Mouse (Mus musculus) embryonic facial prominence, embryonic 12.5 days (tissue): ENCODE measurements around the gene Dcst1. TPM values are rescaled to one million over a fixed set of nuclear protein-coding genes. Genes with fewer than 3 reads are reported as not detected.
A peak's percentile ranks its signal among the peaks of the same experiment; 100 is the strongest.

ENCODE experiments used
- ATAC-seq: fragments of 200-750 bp; cut with Nextera tagmentation; 2 replicates; pipeline ENCODE4 v1.8.0; 2017; ENCODE audit not compliant: insufficient number of reproducible peaks, insufficient read depth, low FRiP score, low TSS enrichment
- H3K27ac ChIP-seq: fragments of 300-500 bp; sonication (generic); 2 replicates; pipeline ENCODE4 v1.5.1; 2016; ENCODE audit warnings: mild to moderate bottlenecking
- H3K27me3 ChIP-seq: fragments of 300-500 bp; sonication (generic); 2 replicates; pipeline ENCODE4 v1.6.1; 2016; ENCODE audit warnings: mild to moderate bottlenecking, moderate library complexity
- H3K36me3 ChIP-seq: fragments of 300-500 bp; sonication (generic); 2 replicates; pipeline ENCODE4 v1.6.1; 2016; ENCODE audit warnings: mild to moderate bottlenecking
- H3K4me1 ChIP-seq: fragments of 300-500 bp; sonication (generic); 2 replicates; pipeline ENCODE4 v1.6.1; 2016
- H3K4me2 ChIP-seq: fragments of 300-500 bp; sonication (generic); replicated peaks from 2 replicates; pipeline ENCODE4 v1.6.1; 2016; ENCODE audit warnings: mild to moderate bottlenecking, moderate library complexity
- H3K4me3 ChIP-seq: fragments of 300-500 bp; sonication (generic); 2 replicates; pipeline ENCODE4 v1.5.1; 2016; ENCODE audit warnings: mild to moderate bottlenecking
- H3K9ac ChIP-seq: fragments of 300-500 bp; sonication (generic); 2 replicates; pipeline ENCODE4 v1.6.1; 2016; ENCODE audit warnings: mild to moderate bottlenecking, moderate library complexity
- H3K9me3 ChIP-seq: fragments of 300-500 bp; sonication (generic); 2 replicates; pipeline ENCODE4 v1.6.1; 2016; ENCODE audit warnings: mild to moderate bottlenecking, moderate library complexity
- WGBS: fragments of 180-500 bp; shearing (Covaris S2); methylation state at CpG from one replicate; pipeline ENCODE4 v1.1.7; 2016; 5-methylcytosine and 5-hydroxymethylcytosine counted together
- polyA plus RNA-seq: library from polyadenylated mRNA; unstranded; fragments of >200 nt; fragmentation: Nextera tagmentation; extraction: Ambion mirVana; gene quantifications from 2 replicates; pipeline ENCODE4 v1.2.1, GENCODE M21; 2016

The Dcst1 gene
- polyA plus RNA-seq, 1 experiment from 2014 or later = 0.32 TPM

DNA sequence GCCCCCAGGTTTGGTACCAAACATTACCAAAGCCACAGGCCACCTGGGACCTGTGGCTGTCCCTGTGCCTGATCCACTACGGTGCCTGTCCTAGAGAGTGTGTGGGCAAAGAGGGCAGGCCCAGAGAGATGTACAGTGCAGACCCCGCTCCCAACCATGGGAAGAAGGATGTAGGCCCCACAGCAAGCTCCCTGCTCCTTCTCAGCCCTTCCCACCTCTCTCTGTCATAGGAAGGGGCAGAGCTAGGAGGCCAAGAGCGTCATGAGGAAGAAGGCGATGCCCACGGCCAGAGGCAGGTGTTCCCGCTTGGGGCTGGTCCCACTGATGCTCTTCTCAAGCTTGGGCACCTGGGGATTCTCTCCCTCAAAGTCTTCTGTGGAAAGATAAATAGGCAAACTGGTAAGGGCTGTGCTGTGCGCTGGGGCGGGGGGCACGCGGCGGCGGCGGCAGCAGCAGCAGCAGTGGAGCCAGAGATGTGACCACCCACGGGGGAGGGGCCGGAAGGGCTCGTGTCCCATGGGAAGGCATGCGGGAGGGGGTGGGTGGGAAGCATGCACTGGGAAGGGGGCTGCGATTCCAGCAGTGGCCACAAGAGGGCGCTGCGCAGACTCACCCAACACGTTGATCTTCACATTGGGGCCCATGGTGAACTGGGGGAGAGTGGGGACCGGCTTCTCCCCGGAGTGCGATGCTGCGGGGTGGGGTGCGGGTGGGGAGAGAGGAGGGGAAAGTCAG lies 49.7 kb downstream of the Dcst1 start:
- no peak overlapping the region for H3K27ac ChIP-seq
- peak; percentile 18; the same call in 1 of the 2 replicates for ATAC-seq
- WGBS = 6% methylated on average over 24 of the region's 26 CpGs
- H3K9ac ChIP-seq = peak overlapping the region; percentile 42
- peak overlapping the region; percentile 71 for H3K4me2 ChIP-seq
- peak overlapping the region; percentile 28 for H3K4me3 ChIP-seq
- no peaks in the 10 kb centered on the region for H3K9me3 ChIP-seq
- peaks cover 48% of the 10 kb centered on the region for H3K4me1 ChIP-seq
- no peaks in the 10 kb centered on the region for H3K36me3 ChIP-seq
- peaks cover 41% of the 10 kb centered on the region for H3K27me3 ChIP-seq

DNA sequence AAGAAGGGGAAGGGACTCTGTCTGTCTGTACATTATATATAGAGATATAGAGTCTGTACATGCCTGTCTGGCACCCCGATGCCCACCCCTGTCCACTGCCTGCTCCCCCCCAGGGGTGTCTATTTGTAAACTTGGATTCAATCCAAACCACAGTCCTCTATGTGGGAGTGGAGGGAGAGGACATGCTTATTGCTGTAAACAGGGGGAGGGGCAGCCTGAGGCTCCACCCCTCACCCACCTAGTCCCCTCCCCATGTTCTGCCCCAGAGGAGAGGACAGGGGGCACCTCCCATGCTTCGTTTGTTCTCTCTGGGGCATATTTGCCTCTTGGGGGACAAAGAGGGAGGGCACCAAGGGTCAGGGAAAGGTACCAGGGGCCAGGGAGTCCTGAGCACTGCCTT lies 50.3 kb downstream of the Dcst1 start:
- peak overlapping the region; percentile 42 for H3K9ac ChIP-seq
- peaks cover 36% of the 10 kb centered on the region for H3K27me3 ChIP-seq
- 41% methylated on average over 2 of the region's 2 CpGs for WGBS
- H3K4me1 ChIP-seq = peaks cover 42% of the 10 kb centered on the region
- no peaks in the 10 kb centered on the region for H3K9me3 ChIP-seq
- 0 out of 2 replicates have a peak overlapping the region, but pooled peaks have one; percentile 28 for H3K4me3 ChIP-seq
- no peak for ATAC-seq
- no peaks in the 10 kb centered on the region for H3K36me3 ChIP-seq
- H3K4me2 ChIP-seq = peak overlapping the region; percentile 71
- no peak overlapping the region for H3K27ac ChIP-seq

DNA sequence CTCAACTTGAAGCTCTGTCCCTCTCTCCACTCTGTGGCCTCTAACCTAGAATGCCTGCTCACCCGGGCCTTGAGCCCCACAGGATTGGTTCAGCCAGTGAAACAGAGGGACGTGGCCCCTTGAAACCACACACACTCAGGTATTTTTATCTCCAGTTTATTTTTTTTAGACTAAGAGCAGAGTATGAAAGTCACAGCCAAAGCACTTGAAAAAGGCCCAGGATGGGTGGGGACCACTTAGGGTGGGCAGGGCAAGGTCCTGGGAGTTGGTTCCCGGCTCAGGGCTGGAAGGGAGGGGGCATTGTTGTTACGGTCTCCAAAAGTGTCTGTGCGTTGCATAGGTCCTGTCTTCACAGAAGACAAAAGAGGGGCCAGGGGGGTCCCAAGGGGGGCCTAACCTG lies 50.7 kb downstream of the Dcst1 start:
- Histone ChIP-seq H3K27me3 (peaks cover 31% of the 10 kb centered on the region), H3K4me2 (no peak overlapping the region), H3K4me3 (no peak overlapping the region), H3K4me1 (peaks cover 37% of the 10 kb centered on the region), H3K27ac (no peak overlapping the region), H3K9me3 (no peaks in the 10 kb centered on the region), H3K9ac (no peak overlapping the region), H3K36me3 (no peaks in the 10 kb centered on the region)
- 68% methylated on average over 5 of the region's 5 CpGs for WGBS
- ATAC-seq = no peak

DNA sequence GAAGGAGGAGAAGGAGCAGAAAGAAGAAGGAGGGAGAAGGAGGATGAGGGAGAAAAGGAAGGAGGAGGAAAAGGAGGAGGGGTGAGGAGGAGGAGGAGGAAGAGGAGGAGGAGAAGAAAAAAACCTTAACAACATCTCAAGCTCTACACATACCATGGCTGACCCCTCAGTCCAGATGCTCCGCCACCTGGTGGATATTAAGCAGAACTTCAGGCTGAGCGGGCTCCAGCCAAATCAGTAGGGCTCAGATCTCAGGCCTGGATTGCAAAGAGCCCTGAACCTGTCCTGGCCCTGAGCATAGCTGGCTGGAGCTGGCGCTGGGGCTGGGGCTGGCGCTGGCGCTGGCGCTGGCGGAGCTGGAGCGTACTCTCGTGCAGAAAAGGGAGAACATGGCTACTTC lies 57.0 kb downstream of the Dcst1 start:
- H3K4me3 ChIP-seq = no peak overlapping the region
- H3K9ac ChIP-seq = no peak overlapping the region
- no peak overlapping the region for H3K4me2 ChIP-seq
- H3K4me1 ChIP-seq = 0 out of 2 replicates have a peak, but pooled peaks cover 14% of the 10 kb centered on the region
- H3K36me3 ChIP-seq = no peaks in the 10 kb centered on the region
- no peak overlapping the region for H3K27ac ChIP-seq
- 2% methylated on average over 9 of the region's 9 CpGs for WGBS
- H3K9me3 ChIP-seq = no peaks in the 10 kb centered on the region
- no peaks in the 10 kb centered on the region for H3K27me3 ChIP-seq
- peak; percentile 75; the same call in 1 of the 2 replicates for ATAC-seq

DNA sequence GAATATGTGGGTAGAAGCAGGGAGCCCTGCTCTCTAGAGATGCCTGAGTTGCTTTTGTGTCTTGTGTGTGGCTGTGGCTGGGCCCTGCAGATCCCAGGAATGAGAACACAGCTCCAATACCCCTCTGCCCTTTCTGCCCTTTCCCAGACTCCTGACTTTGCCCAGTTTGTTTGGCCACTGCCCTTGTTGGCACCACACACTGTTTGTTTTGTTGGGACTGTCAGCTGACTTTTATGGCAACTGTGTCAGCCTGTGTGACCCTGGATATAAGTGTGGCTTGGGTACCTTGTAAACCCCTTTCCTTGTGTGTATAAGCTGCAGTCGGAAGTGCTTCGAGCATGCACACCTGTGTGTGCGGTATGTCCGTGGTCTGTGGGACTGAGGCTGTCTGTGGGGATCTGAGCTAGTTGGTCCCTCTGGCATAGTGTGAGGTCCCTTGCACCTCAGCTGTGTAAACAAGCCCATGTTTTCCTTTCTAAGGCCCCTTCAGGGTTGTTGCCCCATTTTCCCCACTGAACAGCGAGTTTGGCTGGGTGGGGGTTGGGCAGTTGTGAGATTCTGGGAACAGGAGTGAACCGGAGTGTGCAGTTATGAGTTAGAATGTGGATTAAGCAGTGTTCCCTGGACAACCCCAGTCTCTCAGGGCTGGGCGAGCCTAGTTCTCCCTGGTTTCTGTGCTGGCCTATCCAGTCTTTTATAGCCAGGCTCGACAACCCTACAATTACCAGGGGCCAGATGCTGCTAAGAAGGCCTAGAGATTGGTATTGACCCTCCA lies 59.3 kb downstream of the Dcst1 start:
- ATAC-seq = no peak
- Histone ChIP-seq H3K4me2 (no peak overlapping the region), H3K4me1 (0 out of 2 replicates have a peak, but pooled peaks cover 14% of the 10 kb centered on the region), H3K9ac (no peak overlapping the region), H3K9me3 (no peaks in the 10 kb centered on the region), H3K36me3 (no peaks in the 10 kb centered on the region), H3K27ac (peak overlapping the region; percentile 25; the same call in 1 of the 2 replicates), H3K27me3 (no peaks in the 10 kb centered on the region), H3K4me3 (no peak overlapping the region)
- 51% methylated on average over 8 of the region's 8 CpGs for WGBS

DNA sequence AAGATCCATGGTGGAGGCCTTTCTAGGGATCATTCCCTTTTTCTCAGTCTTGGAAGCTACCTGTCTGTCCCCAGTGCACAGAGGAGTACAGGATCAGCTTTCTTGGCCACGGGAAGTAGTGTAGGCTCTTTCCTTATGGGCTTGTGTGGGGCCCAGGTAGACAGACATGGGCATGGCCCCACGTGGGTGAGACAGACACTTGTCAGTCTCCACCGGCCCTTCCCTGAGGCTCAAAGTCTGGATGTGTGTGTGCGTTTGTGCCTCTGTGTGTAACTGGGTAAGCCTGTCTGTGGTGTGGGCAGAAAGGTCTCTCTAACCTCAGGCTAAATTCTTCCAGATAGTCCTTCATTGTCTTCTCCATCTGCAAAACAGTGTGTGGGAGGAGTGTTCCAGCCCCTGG lies 59.9 kb downstream of the Dcst1 start:
- 37% methylated on average over 4 of the region's 4 CpGs for WGBS
- Histone ChIP-seq H3K4me1 (0 out of 2 replicates have a peak, but pooled peaks cover 14% of the 10 kb centered on the region), H3K4me2 (no peak overlapping the region), H3K27me3 (no peaks in the 10 kb centered on the region), H3K36me3 (no peaks in the 10 kb centered on the region), H3K27ac (peak overlapping the region; percentile 25; the same call in 1 of the 2 replicates), H3K9ac (no peak overlapping the region), H3K4me3 (no peak overlapping the region), H3K9me3 (no peaks in the 10 kb centered on the region)
- ATAC-seq = no peak

DNA sequence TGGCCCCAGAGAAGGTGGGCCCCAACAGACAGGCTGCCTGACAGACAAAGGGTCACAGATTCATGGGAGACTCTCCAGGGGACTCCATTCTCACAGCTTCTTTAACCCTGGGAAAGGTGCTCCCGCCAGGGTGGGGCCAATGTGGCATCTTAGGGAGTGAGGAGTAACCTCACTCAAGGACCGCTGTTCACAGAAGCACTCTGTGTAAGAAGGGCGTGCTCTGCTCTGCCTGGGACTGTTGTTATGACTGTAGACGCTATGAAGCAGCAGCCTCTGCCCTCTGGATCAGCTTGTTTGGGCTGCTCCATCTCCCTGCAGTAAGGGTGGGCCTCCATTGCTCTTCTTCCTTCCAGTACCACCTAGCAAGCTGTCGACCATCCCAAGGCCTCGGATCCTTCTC lies 60.6 kb downstream of the Dcst1 start:
- WGBS = 69% methylated on average over 6 of the region's 6 CpGs
- no peaks in the 10 kb centered on the region for H3K9me3 ChIP-seq
- H3K36me3 ChIP-seq = no peaks in the 10 kb centered on the region
- ATAC-seq = no peak
- 0 out of 2 replicates have a peak, but pooled peaks cover 14% of the 10 kb centered on the region for H3K4me1 ChIP-seq
- H3K9ac ChIP-seq = no peak overlapping the region
- H3K4me3 ChIP-seq = no peak overlapping the region
- no peak overlapping the region for H3K4me2 ChIP-seq
- no peaks in the 10 kb centered on the region for H3K27me3 ChIP-seq
- no peak overlapping the region for H3K27ac ChIP-seq

DNA sequence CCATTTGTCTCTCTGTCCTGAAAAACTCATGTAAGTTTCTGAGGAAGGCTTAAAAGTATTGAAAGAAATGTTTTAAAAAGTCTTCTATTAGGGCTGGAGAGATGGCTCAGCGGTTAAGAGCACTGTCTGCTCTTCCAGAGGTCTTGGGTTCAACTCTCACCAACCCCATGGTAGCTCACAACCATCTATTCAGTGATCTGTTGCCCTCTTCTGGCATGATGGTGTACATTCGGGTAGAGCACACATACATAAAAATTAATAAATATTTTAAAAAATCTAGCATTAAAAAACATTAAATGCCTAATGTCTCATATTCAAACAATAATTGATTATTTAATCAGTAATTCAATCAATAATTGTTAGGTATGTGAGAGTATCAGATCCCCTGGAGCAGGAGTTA lies 64.5 kb downstream of the Dcst1 start:
- no peaks in the 10 kb centered on the region for H3K9me3 ChIP-seq
- H3K4me3 ChIP-seq = no peak overlapping the region
- no peak overlapping the region for H3K4me2 ChIP-seq
- no peaks in the 10 kb centered on the region for H3K27me3 ChIP-seq
- ATAC-seq = no peak
- H3K9ac ChIP-seq = no peak overlapping the region
- H3K4me1 ChIP-seq = 0 out of 2 replicates have a peak, but pooled peaks cover 3% of the 10 kb centered on the region
- no peak overlapping the region for H3K27ac ChIP-seq
- no peaks in the 10 kb centered on the region for H3K36me3 ChIP-seq
- WGBS = 63% methylated on average over 2 of the region's 2 CpGs

Other genes starting within 250 kb of the Dcst1 start
- 0.27 and 1.0 TPM in 2 replicates for gene Pklr, start 229.1 kb downstream of the Dcst1 start, polyA plus RNA-seq
- gene Hcn3, start 205.1 kb downstream of the Dcst1 start, polyA plus RNA-seq = 3.9 and 4.4 TPM in 2 replicates
- 51.3 and 52.6 TPM in 2 replicates for gene Clk2, start 200.5 kb downstream of the Dcst1 start, polyA plus RNA-seq
- 108 and 109 TPM in 2 replicates for gene Scamp3, start 187.8 kb downstream of the Dcst1 start, polyA plus RNA-seq
- gene Fam189b, start 182.1 kb downstream of the Dcst1 start, polyA plus RNA-seq = 30.9 and 37.2 TPM in 2 replicates
- gene Gba, start 162.3 kb downstream of the Dcst1 start, polyA plus RNA-seq = 33.2 and 34.9 TPM in 2 replicates
- 42.6 and 46.2 TPM in 2 replicates for gene Thbs3, start 150.1 kb downstream of the Dcst1 start, polyA plus RNA-seq
- 208 and 211 TPM in 2 replicates for gene Mtx1, start 138.2 kb downstream of the Dcst1 start, polyA plus RNA-seq
- 0.78 and 1.6 TPM in 2 replicates for gene Muc1, start 136.2 kb downstream of the Dcst1 start, polyA plus RNA-seq
- 297 and 306 TPM in 2 replicates for gene Krtcap2, start 119.3 kb downstream of the Dcst1 start, polyA plus RNA-seq
- gene Trim46, start 118.9 kb downstream of the Dcst1 start, polyA plus RNA-seq = 6.2 and 7.7 TPM in 2 replicates
- gene Dpm3, start 105.9 kb downstream of the Dcst1 start, polyA plus RNA-seq = 101 and 103 TPM in 2 replicates
- gene Slc50a1, start 94.7 kb downstream of the Dcst1 start, polyA plus RNA-seq = 56.6 and 62.0 TPM in 2 replicates
- 32.6 and 36.1 TPM in 2 replicates for gene Efna1, start 84.1 kb downstream of the Dcst1 start, polyA plus RNA-seq
- 12.8 and 15.8 TPM in 2 replicates for gene Efna3, start 42.3 kb downstream of the Dcst1 start, polyA plus RNA-seq
- gene Efna4, start 27.2 kb downstream of the Dcst1 start, polyA plus RNA-seq = 47.1 and 48.8 TPM in 2 replicates
- 42.7 and 45.5 TPM in 2 replicates for gene Adam15, start 15.3 kb downstream of the Dcst1 start, polyA plus RNA-seq
- 0.13 and 0.38 TPM in 2 replicates for gene Dcst2, start 3.3 kb downstream of the Dcst1 start, polyA plus RNA-seq
- gene Zbtb7b, start 29.5 kb upstream of the Dcst1 start, polyA plus RNA-seq = 0.83 and 1.9 TPM in 2 replicates
- 0.09 and 0.64 TPM in 2 replicates for gene Lenep, start 37.5 kb upstream of the Dcst1 start, polyA plus RNA-seq
- gene Flad1, start 46.6 kb upstream of the Dcst1 start, polyA plus RNA-seq = 30.3 TPM in 2 replicates
- gene Cks1b, start 53.1 kb upstream of the Dcst1 start, polyA plus RNA-seq = 480 and 499 TPM in 2 replicates
- 94.5 and 97.5 TPM in 2 replicates for gene Shc1, start 53.2 kb upstream of the Dcst1 start, polyA plus RNA-seq
- gene Pygo2, start 65.0 kb upstream of the Dcst1 start, polyA plus RNA-seq = 67.3 and 67.9 TPM in 2 replicates
- 29.8 and 30.1 TPM in 2 replicates for gene Pbxip1, start 71.5 kb upstream of the Dcst1 start, polyA plus RNA-seq
- 57.0 and 58.8 TPM in 2 replicates for gene Pmvk, start 89.3 kb upstream of the Dcst1 start, polyA plus RNA-seq
- 2.1 and 2.5 TPM in 2 replicates for gene Kcnn3, start 154.9 kb upstream of the Dcst1 start, polyA plus RNA-seq